Mouse (Mus musculus) liver, embryonic 14.5 days (tissue): ENCODE measurements around the gene Slc19a2. TPM values are rescaled to one million over a fixed set of nuclear protein-coding genes. Genes with fewer than 3 reads are reported as not detected.

ENCODE experiments used
- ATAC-seq: fragments of 200-750 bp; cut with Nextera tagmentation; 2 replicates; pipeline ENCODE4 v1.8.0; 2017; ENCODE audit warnings: moderate number of reproducible peaks, mild to moderate bottlenecking, moderate library complexity; ENCODE audit not compliant: insufficient read depth
- DNase-seq, 3 experiments: peaks; one replicate each; pipeline ENCODE4 v3.0.0-alpha.2; 2012 to 2013; ENCODE audit warnings: low read depth in 3 of 3, low spot score in 3 of 3
- H3K27ac ChIP-seq: fragments of 300-500 bp; sonication (generic); 2 replicates; pipeline ENCODE4 v1.5.1; 2014; ENCODE audit warnings: moderate library complexity, mild to moderate bottlenecking, control low read depth, inconsistent platforms
- H3K27me3 ChIP-seq: fragments of 300-500 bp; sonication (generic); 2 replicates; pipeline ENCODE4 v1.6.1; 2014; ENCODE audit warnings: mild to moderate bottlenecking, low read length, moderate library complexity; ENCODE audit not compliant: control insufficient read depth, insufficient read depth
- H3K36me3 ChIP-seq: fragments of 300-500 bp; sonication (generic); replicated peaks from 2 replicates; pipeline ENCODE4 v1.6.1; 2014; ENCODE audit warnings: low read depth; ENCODE audit not compliant: control insufficient read depth, insufficient read depth
- H3K4me1 ChIP-seq, 2 experiments: fragments of 200-500 bp in 1 of 2; fragments of 300-500 bp in 1 of 2; sonication (generic) in 1 of 2; replicated peaks; 2 replicates each; pipeline ENCODE4 v1.6.1; 2012 to 2014; ENCODE audit warnings: antibody characterized with exemption in 1 of 2, inconsistent platforms in 1 of 2, low read length in 1 of 2; ENCODE audit not compliant: control insufficient read depth in 2 of 2, insufficient read depth in 2 of 2
- H3K4me2 ChIP-seq: fragments of 300-500 bp; sonication (generic); 2 replicates; pipeline ENCODE4 v1.6.1; 2014; ENCODE audit warnings: low read depth, mild to moderate bottlenecking, control low read depth, moderate library complexity
- H3K4me3 ChIP-seq, 2 experiments: fragments of 200-500 bp in 1 of 2; fragments of 300-500 bp in 1 of 2; sonication (generic) in 1 of 2; 2 replicates each; pipeline ENCODE4 v1.5.1; 2012 to 2014; ENCODE audit warnings: low read depth in 2 of 2, low read length in 2 of 2, mild to moderate bottlenecking in 2 of 2, control low read depth in 1 of 2, inconsistent platforms in 1 of 2, moderate library complexity in 1 of 2; ENCODE audit not compliant: insufficient read depth in 1 of 2
- H3K9ac ChIP-seq: fragments of 300-500 bp; sonication (generic); replicated peaks from 2 replicates; pipeline ENCODE4 v1.6.1; 2014; ENCODE audit warnings: mild to moderate bottlenecking, control low read depth, moderate library complexity
- H3K9me3 ChIP-seq: fragments of 300-500 bp; sonication (generic); 2 replicates; pipeline ENCODE4 v1.6.1; 2016; ENCODE audit warnings: low read length, mixed read lengths; ENCODE audit not compliant: control insufficient read depth
- CTCF ChIP-seq: IDR thresholded peaks from 2 replicates; pipeline ENCODE4 v1.5.1; 2016; ENCODE audit warnings: antibody characterized with exemption, low read depth, control low read depth
- EP300 ChIP-seq: IDR thresholded peaks from 2 replicates; pipeline ENCODE4 v1.6.1; 2016; ENCODE audit warnings: antibody characterized with exemption, low read depth
- WGBS: fragments of 180-500 bp; shearing (Covaris S2); extraction: QIAGEN DNeasy Blood & Tissue Kit; methylation state at CpG from one replicate; pipeline ENCODE4 v1.1.7; 2014; ENCODE audit not compliant: insufficient replicate concordance; 5-methylcytosine and 5-hydroxymethylcytosine counted together
- polyA plus RNA-seq, 2 experiments: library from polyadenylated mRNA; depleted of rRNA in 1 of 2; stranded (reverse) in 1 of 2; unstranded in 1 of 2; fragments of >200 nt; fragmentation: Nextera tagmentation in 1 of 2; extraction: Ambion mirVana in 1 of 2; gene quantifications; 2 replicates each; pipeline versions ENCODE4 v1.2.1 to v1.2.3; 2012 to 2014

Gene Slc19a2
- polyA plus RNA-seq, 2 experiments, result 13.0 to 19.6 TPM

DNA sequence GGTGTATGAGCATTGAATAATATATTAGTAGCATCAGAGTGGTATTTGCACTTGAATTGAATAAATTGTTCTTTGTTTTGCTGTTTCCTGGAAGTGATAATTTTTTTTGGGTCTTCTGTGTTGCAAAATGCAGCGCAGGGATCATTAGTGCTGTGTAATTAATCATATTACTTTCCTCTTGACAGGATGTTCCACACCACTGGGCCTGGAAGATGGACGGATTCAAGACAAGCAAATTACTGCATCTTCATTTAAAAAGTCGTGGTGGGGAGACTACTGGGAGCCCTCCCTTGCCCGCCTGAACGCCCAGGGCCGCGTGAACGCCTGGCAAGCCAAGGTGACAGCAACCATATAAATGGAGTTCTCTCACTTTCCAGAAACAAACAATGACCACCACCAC lies 34.7 kb upstream of the Slc19a2 start:
- DNase-seq (no peak), ATAC-seq (no peak)
- Histone ChIP-seq H3K4me1 (peaks cover 0 to 5% of the 10 kb centered on the region in 2 experiments; a peak in 2 of 4 replicates), H3K36me3 (no peaks in the 10 kb centered on the region), H3K9me3 (no peaks in the 10 kb centered on the region), H3K27me3 (no peaks in the 10 kb centered on the region), H3K9ac (no peak overlapping the region), H3K27ac (no peak overlapping the region), H3K4me3 (no peak overlapping the region), H3K4me2 (no peak overlapping the region)
- TF ChIP-seq CTCF (no peak), EP300 (no peak)
- WGBS, result 56% methylated on average over 8 of the region's 8 CpGs

DNA sequence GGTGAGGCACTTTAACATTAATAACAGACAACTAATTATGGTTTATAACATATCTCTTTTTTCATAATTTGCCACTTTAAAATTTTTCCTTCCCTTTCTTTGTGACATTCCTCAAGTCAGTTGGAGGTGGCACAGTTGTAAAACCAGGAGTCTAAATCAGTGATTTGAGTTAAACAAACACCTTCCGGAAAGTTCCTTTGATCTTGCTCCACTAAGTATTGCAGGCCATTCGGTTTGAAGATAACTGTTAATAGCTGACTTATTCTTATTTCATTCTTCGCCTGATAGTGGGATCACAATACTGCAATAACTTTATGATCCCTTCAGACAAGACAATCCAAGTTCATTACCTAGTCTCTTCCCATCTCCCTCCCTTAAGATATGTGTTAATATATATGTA lies 33.7 kb upstream of the Slc19a2 start:
- Histone ChIP-seq H3K27me3 (no peaks in the 10 kb centered on the region), H3K9ac (no peak overlapping the region), H3K27ac (no peak overlapping the region), H3K4me3 (no peak overlapping the region), H3K36me3 (no peaks in the 10 kb centered on the region), H3K4me2 (no peak overlapping the region), H3K9me3 (no peaks in the 10 kb centered on the region), H3K4me1 (peaks cover 0 to 5% of the 10 kb centered on the region in 2 experiments; a peak in 2 of 4 replicates)
- ATAC-seq, result no peak
- no peak for DNase-seq
- WGBS, result 57% methylated on average over 3 of the region's 3 CpGs
- TF ChIP-seq EP300 (no peak), CTCF (no peak)

DNA sequence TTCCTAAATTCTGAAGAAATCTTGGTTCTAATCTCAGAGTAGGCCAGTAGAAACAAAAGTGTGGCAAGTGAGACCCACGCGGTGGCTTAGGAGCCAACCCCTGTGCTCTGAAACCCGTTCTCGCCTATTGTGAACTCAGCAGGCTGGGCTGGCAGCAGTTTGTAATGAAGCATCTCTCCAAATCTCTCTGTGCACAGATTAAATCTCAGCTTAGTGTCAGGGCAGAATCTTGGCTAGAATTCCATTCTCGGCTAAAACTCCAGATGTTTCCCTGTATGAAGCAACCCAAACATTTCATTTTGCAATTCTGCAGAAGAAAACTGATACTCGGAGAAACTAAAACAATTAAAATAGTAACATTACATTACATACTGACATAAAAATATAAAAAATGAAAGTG lies 33.3 kb upstream of the Slc19a2 start:
- TF ChIP-seq CTCF (no peak), EP300 (no peak)
- Histone ChIP-seq H3K4me3 (no peak overlapping the region), H3K27ac (no peak overlapping the region), H3K4me2 (no peak overlapping the region), H3K9ac (no peak overlapping the region), H3K27me3 (no peaks in the 10 kb centered on the region), H3K9me3 (no peaks in the 10 kb centered on the region), H3K36me3 (no peaks in the 10 kb centered on the region), H3K4me1 (peaks cover 0 to 5% of the 10 kb centered on the region in 2 experiments; a peak in 2 of 4 replicates)
- no peak for ATAC-seq
- 62% methylated on average over 6 of the region's 6 CpGs for WGBS
- no peak for DNase-seq

DNA sequence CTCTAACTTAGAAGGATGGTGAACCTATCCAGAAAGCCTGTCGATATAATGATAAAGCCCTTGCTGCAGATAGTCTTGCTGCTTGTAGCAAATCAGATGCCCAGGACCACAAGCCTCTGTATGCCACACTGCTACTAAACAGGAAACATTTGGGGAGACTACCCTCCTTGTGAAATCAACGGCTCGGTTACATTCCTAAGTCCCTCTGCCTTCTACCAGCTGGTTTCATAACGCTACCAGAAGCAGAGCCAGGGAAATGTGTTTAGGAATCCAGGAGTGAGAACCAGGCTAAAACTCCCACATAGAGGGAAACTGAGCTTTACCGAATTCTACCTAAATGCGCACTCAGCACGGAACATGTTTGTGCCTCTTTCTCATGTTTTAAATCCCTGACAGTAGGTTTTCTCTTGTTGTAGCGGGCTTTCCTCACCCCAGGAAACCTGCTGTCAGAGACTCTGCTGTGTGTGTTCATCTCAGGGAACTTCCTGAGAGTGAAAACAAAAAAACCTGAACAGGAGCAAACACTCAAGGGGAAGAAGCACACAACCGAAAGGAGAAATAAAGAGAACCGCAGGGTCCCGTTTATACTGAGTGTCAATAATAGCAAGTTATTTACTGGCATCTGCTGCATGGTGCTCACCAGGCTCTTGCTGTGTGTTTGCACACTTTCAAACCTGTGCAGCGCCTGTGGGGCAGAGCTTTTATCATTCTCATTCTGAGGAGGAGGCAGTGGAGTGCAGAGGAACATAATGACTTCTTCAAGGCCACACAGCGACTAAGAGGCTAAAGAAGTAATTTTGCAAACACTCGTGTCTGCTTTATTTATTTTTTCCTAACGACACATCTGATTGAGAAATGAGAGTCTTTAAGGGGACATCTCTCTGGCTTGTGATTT lies 30.8 kb upstream of the Slc19a2 start:
- H3K27me3 ChIP-seq, result no peaks in the 10 kb centered on the region
- no peaks in the 10 kb centered on the region for H3K9me3 ChIP-seq
- 0 out of 2 replicates have a peak overlapping the region, but pooled peaks have one; percentile 11 for H3K4me2 ChIP-seq
- TF ChIP-seq CTCF (no peak), EP300 (no peak)
- no peak for ATAC-seq
- H3K4me1 ChIP-seq, result peaks cover 0 to 3% of the 10 kb centered on the region in 2 experiments; a peak in 1 of 4 replicates
- no peaks in the 10 kb centered on the region for H3K36me3 ChIP-seq
- no peak for DNase-seq
- WGBS, result 27% methylated on average over 15 of the region's 15 CpGs
- no peak overlapping the region for H3K27ac ChIP-seq
- no peak overlapping the region for H3K4me3 ChIP-seq
- H3K9ac ChIP-seq, result no peak overlapping the region

DNA sequence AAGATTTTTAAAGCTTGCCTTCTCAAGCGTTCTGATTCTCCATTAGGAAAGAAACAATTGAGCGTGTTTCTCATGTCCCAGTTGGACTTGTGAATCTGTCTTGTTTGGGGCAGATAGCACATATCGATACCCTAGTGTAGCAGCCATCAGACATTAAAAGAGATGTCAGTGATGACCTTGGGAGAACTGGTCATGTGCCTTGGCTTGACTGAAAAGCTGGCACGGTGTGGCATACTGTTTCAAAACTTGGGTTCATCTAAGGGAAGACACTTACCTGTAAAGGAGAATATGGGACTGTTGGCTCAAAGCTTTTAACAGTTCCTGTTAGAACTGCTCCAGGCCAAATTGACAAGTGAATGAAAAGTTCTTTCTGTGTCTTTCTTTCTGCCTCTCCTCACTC lies 28.6 kb upstream of the Slc19a2 start:
- H3K4me3 ChIP-seq, result no peak overlapping the region
- no peak for DNase-seq
- 70% methylated on average over 4 of the region's 4 CpGs for WGBS

More for the DNA sequence above, 28.6 kb upstream of the Slc19a2 start:
- Histone ChIP-seq H3K36me3 (no peaks in the 10 kb centered on the region), H3K4me1 (peaks cover 0 to 3% of the 10 kb centered on the region in 2 experiments; a peak in 1 of 4 replicates), H3K9ac (no peak overlapping the region), H3K4me2 (no peak overlapping the region), H3K9me3 (no peaks in the 10 kb centered on the region), H3K27ac (no peak overlapping the region), H3K27me3 (no peaks in the 10 kb centered on the region)
- TF ChIP-seq EP300, result no peak
- TF ChIP-seq CTCF, result no peak
- no peak for ATAC-seq
